Mouse (Mus musculus) effector memory CD4-positive, alpha-beta T cell, adult 5 months (primary cell): ENCODE data around the gene Gm4858. TPM values are rescaled to one million over a fixed set of nuclear protein-coding genes. Genes with fewer than 3 reads are reported as not detected.

ENCODE experiments used
- polyA plus RNA-seq: library from polyadenylated mRNA; unstranded; fragments of 100-300 nt; shearing (Covaris generic); gene quantifications from one replicate; pipeline ENCODE4 v1.2.1, GENCODE M21; 2017

Gm4858 gene
- polyA plus RNA-seq: not detected

DNA sequence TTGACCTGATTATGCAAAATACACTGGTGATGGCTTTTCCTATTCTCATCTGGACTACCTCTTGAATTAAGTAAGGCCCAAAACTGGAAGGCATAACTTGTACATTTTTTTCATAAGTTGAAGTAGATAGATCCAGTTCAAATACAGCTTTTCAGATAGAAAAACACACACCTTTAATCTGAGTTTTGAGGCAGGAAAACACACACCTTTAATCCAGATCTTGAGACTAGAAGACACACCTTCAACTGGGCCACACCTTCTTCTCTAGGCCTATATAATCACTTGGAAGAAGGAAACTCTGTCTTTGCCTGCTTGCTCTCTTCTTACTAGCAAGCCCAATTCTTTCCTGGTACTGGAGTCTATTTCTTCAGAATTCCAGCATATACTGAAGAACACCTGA is at the start of gene Gm4858:
Gm4858 (plus strand) TSS at position 301 of the 400 bp plus-strand sequence.

DNA sequence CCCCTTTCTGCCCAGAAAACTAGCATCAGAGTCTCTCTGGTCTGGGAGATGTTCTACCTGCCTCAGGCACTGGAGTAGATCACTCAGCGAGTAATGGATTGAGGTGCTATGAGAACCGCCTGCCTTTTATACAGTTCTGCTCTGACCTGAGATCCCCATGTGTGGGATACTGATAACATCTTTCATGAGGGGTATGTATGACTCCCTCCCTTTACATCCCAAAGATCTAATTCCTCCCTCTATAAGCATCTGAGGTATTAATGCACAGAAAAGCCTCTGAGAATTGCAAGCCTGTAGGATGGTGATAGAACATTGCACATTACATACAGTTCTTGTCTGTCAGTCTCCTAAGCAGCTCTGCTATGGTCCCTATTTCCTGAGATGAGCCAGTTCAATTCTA is 49.7 kb upstream of the Gm4858 start, which contains the start of gene Lce1m:
Lce1m (minus strand) TSS at position 101 of the 400 bp plus-strand sequence.

Other genes starting within 250 kb of the Gm4858 start
- gene Kprp, start 241.6 kb upstream of the Gm4858 start, polyA plus RNA-seq: not detected
- not detected for gene Lce1l, start 217.5 kb upstream of the Gm4858 start, polyA plus RNA-seq
- gene 2310050C09Rik, start 198.6 kb upstream of the Gm4858 start, polyA plus RNA-seq: not detected
- gene Lce3a, start 142.6 kb upstream of the Gm4858 start, polyA plus RNA-seq: not detected
- gene Lce3b, start 135.8 kb upstream of the Gm4858 start, polyA plus RNA-seq: not detected
- not detected for gene Lce3c, start 124.3 kb upstream of the Gm4858 start, polyA plus RNA-seq
- gene Lce3d, start 111.4 kb upstream of the Gm4858 start, polyA plus RNA-seq: not detected
- not detected for gene Lce3e, start 101.8 kb upstream of the Gm4858 start, polyA plus RNA-seq
- gene Lce3f, start 76.6 kb upstream of the Gm4858 start, polyA plus RNA-seq: not detected
- not detected for gene Crct1, start 53.1 kb upstream of the Gm4858 start, polyA plus RNA-seq
- not detected for gene Lce1m, start 49.8 kb upstream of the Gm4858 start, polyA plus RNA-seq
- gene Crnn, start 76.0 kb downstream of the Gm4858 start, polyA plus RNA-seq: not detected
- not detected for gene Flg2, start 128.5 kb downstream of the Gm4858 start, polyA plus RNA-seq
- not detected for gene Flg, start 204.7 kb downstream of the Gm4858 start, polyA plus RNA-seq